Mouse (Mus musculus): ENCODE measurements around the gene Dync1i1. TPM values are rescaled to one million over a fixed set of nuclear protein-coding genes. Genes with fewer than 3 reads are reported as not detected.

The Dync1i1 gene
- polyA plus RNA-seq, 1 experiment: 0.20 TPM

GRCm38 (mm10) chr6:5802840-5803491 lies 77.5 kb downstream of the Dync1i1 start:
- TF ChIP-seq CTCF (IDR thresholded peaks at IDR 0.05; ENCODE audit: insufficient read depth, low read length) (no peak), POLR2A (IDR thresholded peaks at IDR 0.05; ENCODE audit: borderline replicate concordance, extremely low read depth, low read depth, low read length) (no peak)
- H3K4me1 ChIP-seq (ENCODE audit: control insufficient read depth, insufficient read depth, low read length): no peaks in the 10 kb centered on the region
- WGBS: 52% methylated on average over 11 of the region's 11 CpGs
- DNase-seq: no peak
- H3K4me3 ChIP-seq (replicated peaks; ENCODE audit: extremely low read depth, low read depth, low read length): no peak overlapping the region

- TF ChIP-seq POLR2A (IDR thresholded peaks at IDR 0.05; ENCODE audit: borderline replicate concordance, extremely low read depth, low read depth, low read length) (no peak), CTCF (IDR thresholded peaks at IDR 0.05; ENCODE audit: insufficient read depth, low read length) (no peak)
- no peak for DNase-seq
Observed at GRCm38 (mm10) chr6:5808008-5808421, 82.6 kb downstream of the Dync1i1 start.

GRCm38 (mm10) chr6:5812076-5812475 lies 86.6 kb downstream of the Dync1i1 start:
- TF ChIP-seq POLR2A (IDR thresholded peaks at IDR 0.05; ENCODE audit: borderline replicate concordance, extremely low read depth, low read depth, low read length) (no peak), CTCF (IDR thresholded peaks at IDR 0.05; ENCODE audit: insufficient read depth, low read length) (no peak)
- Histone ChIP-seq H3K4me1 (ENCODE audit: control insufficient read depth, insufficient read depth, low read length) (no peaks in the 10 kb centered on the region), H3K4me3 (replicated peaks; ENCODE audit: extremely low read depth, low read depth, low read length) (no peak overlapping the region)
- 35% methylated on average over 1 of the region's 1 CpGs for WGBS
- no peak for DNase-seq

More at GRCm38 (mm10) chr6:5808008-5808421, 82.6 kb downstream of the Dync1i1 start:
- Histone ChIP-seq H3K4me1 (ENCODE audit: control insufficient read depth, insufficient read depth, low read length) (no peaks in the 10 kb centered on the region), H3K4me3 (replicated peaks; ENCODE audit: extremely low read depth, low read depth, low read length) (no peak overlapping the region)
- WGBS: 51% methylated on average over 3 of the region's 3 CpGs

- 69% methylated on average over 3 of the region's 3 CpGs for WGBS
- Histone ChIP-seq H3K4me1 (ENCODE audit: control insufficient read depth, insufficient read depth, low read length) (no peaks in the 10 kb centered on the region), H3K4me3 (replicated peaks; ENCODE audit: extremely low read depth, low read depth, low read length) (no peak overlapping the region)
- no peak for TF ChIP-seq CTCF (IDR thresholded peaks at IDR 0.05; ENCODE audit: insufficient read depth, low read length)
- TF ChIP-seq POLR2A (IDR thresholded peaks at IDR 0.05; ENCODE audit: borderline replicate concordance, extremely low read depth, low read depth, low read length): no peak
- DNase-seq: no peak
Observed at GRCm38 (mm10) chr6:5819674-5820073, 94.2 kb downstream of the Dync1i1 start.

GRCm38 (mm10) chr6:5825461-5825860 lies 100.0 kb downstream of the Dync1i1 start:
- 94% methylated on average over 3 of the region's 3 CpGs for WGBS
- DNase-seq: no peak
- TF ChIP-seq POLR2A (IDR thresholded peaks at IDR 0.05; ENCODE audit: borderline replicate concordance, extremely low read depth, low read depth, low read length) (no peak), CTCF (IDR thresholded peaks at IDR 0.05; ENCODE audit: insufficient read depth, low read length) (no peak)
- Histone ChIP-seq H3K4me1 (ENCODE audit: control insufficient read depth, insufficient read depth, low read length) (no peaks in the 10 kb centered on the region), H3K4me3 (replicated peaks; ENCODE audit: extremely low read depth, low read depth, low read length) (no peak overlapping the region)

- H3K4me3 ChIP-seq (replicated peaks; ENCODE audit: extremely low read depth, low read depth, low read length): no peak overlapping the region
- WGBS: 55% methylated on average over 4 of the region's 4 CpGs
- no peaks in the 10 kb centered on the region for H3K4me1 ChIP-seq (ENCODE audit: control insufficient read depth, insufficient read depth, low read length)
- no peak for DNase-seq
- no peak for TF ChIP-seq POLR2A (IDR thresholded peaks at IDR 0.05; ENCODE audit: borderline replicate concordance, extremely low read depth, low read depth, low read length)
- TF ChIP-seq CTCF (IDR thresholded peaks at IDR 0.05; ENCODE audit: insufficient read depth, low read length): no peak
Observed at GRCm38 (mm10) chr6:5827064-5827463, 101.6 kb downstream of the Dync1i1 start.

GRCm38 (mm10) chr6:5828409-5828974 lies 103.1 kb downstream of the Dync1i1 start:
- WGBS: 72% methylated on average over 14 of the region's 14 CpGs
- DNase-seq: no peak
- H3K4me1 ChIP-seq (ENCODE audit: control insufficient read depth, insufficient read depth, low read length): no peaks in the 10 kb centered on the region
- H3K4me3 ChIP-seq (replicated peaks; ENCODE audit: extremely low read depth, low read depth, low read length): no peak overlapping the region
- no peak for TF ChIP-seq CTCF (IDR thresholded peaks at IDR 0.05; ENCODE audit: insufficient read depth, low read length)
- no peak for TF ChIP-seq POLR2A (IDR thresholded peaks at IDR 0.05; ENCODE audit: borderline replicate concordance, extremely low read depth, low read depth, low read length)

- no peak for DNase-seq
- 41% methylated on average over 9 of the region's 9 CpGs for WGBS
- Histone ChIP-seq H3K4me3 (replicated peaks; ENCODE audit: extremely low read depth, low read depth, low read length) (no peak overlapping the region), H3K4me1 (ENCODE audit: control insufficient read depth, insufficient read depth, low read length) (no peaks in the 10 kb centered on the region)
- TF ChIP-seq CTCF (IDR thresholded peaks at IDR 0.05; ENCODE audit: insufficient read depth, low read length): no peak
- TF ChIP-seq POLR2A (IDR thresholded peaks at IDR 0.05; ENCODE audit: borderline replicate concordance, extremely low read depth, low read depth, low read length): no peak
Observed at GRCm38 (mm10) chr6:5829148-5829547, 103.7 kb downstream of the Dync1i1 start.

- WGBS: 55% methylated on average over 2 of the region's 2 CpGs
- Histone ChIP-seq H3K4me3 (replicated peaks; ENCODE audit: extremely low read depth, low read depth, low read length) (no peak overlapping the region), H3K4me1 (ENCODE audit: control insufficient read depth, insufficient read depth, low read length) (no peaks in the 10 kb centered on the region)
- TF ChIP-seq CTCF (IDR thresholded peaks at IDR 0.05; ENCODE audit: insufficient read depth, low read length) (no peak), POLR2A (IDR thresholded peaks at IDR 0.05; ENCODE audit: borderline replicate concordance, extremely low read depth, low read depth, low read length) (no peak)
- no peak for DNase-seq
Observed at GRCm38 (mm10) chr6:5830717-5831116, 105.3 kb downstream of the Dync1i1 start.

- TF ChIP-seq CTCF (IDR thresholded peaks at IDR 0.05; ENCODE audit: insufficient read depth, low read length): no peak
- no peak for TF ChIP-seq POLR2A (IDR thresholded peaks at IDR 0.05; ENCODE audit: borderline replicate concordance, extremely low read depth, low read depth, low read length)
- DNase-seq: no peak
- 84% methylated on average over 3 of the region's 3 CpGs for WGBS
- no peak overlapping the region for H3K4me3 ChIP-seq (replicated peaks; ENCODE audit: extremely low read depth, low read depth, low read length)
- H3K4me1 ChIP-seq (ENCODE audit: control insufficient read depth, insufficient read depth, low read length): no peaks in the 10 kb centered on the region
Observed at GRCm38 (mm10) chr6:5831233-5831632, 105.8 kb downstream of the Dync1i1 start.

Measured in lung, adult 2 months (tissue).